Mouse (Mus musculus): ENCODE measurements at regions not wholly inside any gene's neighbourhood (a gene's known extent, or its start where the extent isn't known, plus 50 kb on each side); places are given as distances from the start of the nearest gene placed in this dataset.

GRCm38 (mm10) chr4:142577519-142577918 is 338.3 kb upstream of the Kazn start:
- no peak for DNase-seq (ENCODE audit: low spot score in 2 of 2)

GRCm38 (mm10) chr4:142574528-142574927 is 335.3 kb upstream of the Kazn start:
- DNase-seq (ENCODE audit: low spot score in 2 of 2): no peak

- no peak for DNase-seq (ENCODE audit: low spot score in 2 of 2)
Observed at GRCm38 (mm10) chr4:142570712-142571111, 331.5 kb upstream of the Kazn start.

- no peak for DNase-seq (ENCODE audit: low spot score in 2 of 2)
Observed at GRCm38 (mm10) chr4:142568556-142568955, 329.4 kb upstream of the Kazn start.

GRCm38 (mm10) chr4:142554716-142555115 is 315.5 kb upstream of the Kazn start:
- DNase-seq (ENCODE audit: low spot score in 2 of 2): no peak

GRCm38 (mm10) chr4:142545871-142546270 is 306.7 kb upstream of the Kazn start:
- no peak for DNase-seq (ENCODE audit: low spot score in 2 of 2)

GRCm38 (mm10) chr4:142545187-142545586 is 306.0 kb upstream of the Kazn start:
- DNase-seq (ENCODE audit: low spot score in 2 of 2): no peak

- DNase-seq (ENCODE audit: low spot score in 2 of 2): no peak
Observed at GRCm38 (mm10) chr4:142544736-142545135, 305.5 kb upstream of the Kazn start.

GRCm38 (mm10) chr4:142539200-142539750 is 300.1 kb upstream of the Kazn start:
- no peak for DNase-seq (ENCODE audit: low spot score in 2 of 2)

GRCm38 (mm10) chr4:142527080-142527479 is 287.9 kb upstream of the Kazn start:
- no peak for DNase-seq (ENCODE audit: low spot score in 2 of 2)

- DNase-seq (ENCODE audit: low spot score in 2 of 2): no peak
Observed at GRCm38 (mm10) chr4:142517478-142518455, 278.6 kb upstream of the Kazn start.

- DNase-seq (ENCODE audit: low spot score in 2 of 2): no peak
Observed at GRCm38 (mm10) chr4:142514751-142515150, 275.6 kb upstream of the Kazn start.

GRCm38 (mm10) chr4:142509386-142509785 is 270.2 kb upstream of the Kazn start:
- DNase-seq (ENCODE audit: low spot score in 2 of 2): no peak

GRCm38 (mm10) chr4:142506383-142507211 is 267.4 kb upstream of the Kazn start:
- DNase-seq (ENCODE audit: low spot score in 2 of 2): no peak

GRCm38 (mm10) chr4:142503761-142504160 is 264.6 kb upstream of the Kazn start:
- no peak for DNase-seq (ENCODE audit: low spot score in 2 of 2)

GRCm38 (mm10) chr4:142501177-142501576 is 262.0 kb upstream of the Kazn start:
- no peak for DNase-seq (ENCODE audit: low spot score in 2 of 2)

GRCm38 (mm10) chr4:142500541-142500940 is 261.3 kb upstream of the Kazn start:
- DNase-seq (ENCODE audit: low spot score in 2 of 2): no peak

- no peak for DNase-seq (ENCODE audit: low spot score in 2 of 2)
Observed at GRCm38 (mm10) chr4:142496605-142497004, 257.4 kb upstream of the Kazn start.

- DNase-seq (ENCODE audit: low spot score in 2 of 2): no peak
Observed at GRCm38 (mm10) chr4:142492926-142493492, 253.8 kb upstream of the Kazn start.

- no peak for DNase-seq (ENCODE audit: low spot score in 2 of 2)
Observed at GRCm38 (mm10) chr4:142485784-142486423, 246.7 kb upstream of the Kazn start.

GRCm38 (mm10) chr4:142475632-142476031 is 236.4 kb upstream of the Kazn start:
- peak in 1 of 2 experiments; percentile 27 for DNase-seq (ENCODE audit: low spot score in 2 of 2)
